Mouse (Mus musculus): ENCODE measurements at regions not wholly inside any gene's neighbourhood (a gene's known extent, or its start where the extent isn't known, plus 50 kb on each side); places are given as distances from the start of the nearest gene placed in this dataset.
"Not testable (repeated sequence)": the region's sequence is repeated elsewhere in the genome, so short reads cannot be mapped to it uniquely, and the experiment has no call there.

DNA sequence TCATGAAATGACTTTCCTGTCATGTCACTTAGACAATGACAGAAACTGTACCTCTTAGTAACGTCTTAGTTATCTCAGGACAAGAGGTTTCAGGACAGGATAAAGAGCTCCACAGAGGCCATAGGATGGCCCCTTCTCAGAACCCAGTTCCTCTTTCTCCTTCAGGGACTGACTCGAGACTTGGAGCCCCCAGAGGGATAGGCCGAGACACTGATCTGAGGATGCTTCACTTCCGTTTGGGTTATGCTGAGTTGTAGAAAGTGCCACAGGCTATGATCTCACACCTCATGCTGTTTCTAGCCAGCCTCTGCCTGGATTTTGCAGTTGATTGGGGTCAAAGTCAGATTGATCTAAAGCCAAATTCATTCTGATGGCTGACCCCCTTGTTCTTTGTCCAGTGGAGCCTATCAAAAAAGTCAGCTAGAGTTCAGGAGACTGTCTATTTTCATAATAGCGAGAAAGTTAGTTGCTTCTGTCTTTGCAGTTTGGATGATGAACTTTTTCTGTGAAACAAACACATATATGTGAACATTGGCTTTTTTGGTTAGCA lies 70.7 kb downstream of the Sult3a2 start:
- DNase-seq, result no peak

- not testable (repeated sequence) for DNase-seq
These were observed 77.8 kb downstream of the Sult3a2 start for GRCm38 (mm10) chr10:33708656-33709055.

DNA sequence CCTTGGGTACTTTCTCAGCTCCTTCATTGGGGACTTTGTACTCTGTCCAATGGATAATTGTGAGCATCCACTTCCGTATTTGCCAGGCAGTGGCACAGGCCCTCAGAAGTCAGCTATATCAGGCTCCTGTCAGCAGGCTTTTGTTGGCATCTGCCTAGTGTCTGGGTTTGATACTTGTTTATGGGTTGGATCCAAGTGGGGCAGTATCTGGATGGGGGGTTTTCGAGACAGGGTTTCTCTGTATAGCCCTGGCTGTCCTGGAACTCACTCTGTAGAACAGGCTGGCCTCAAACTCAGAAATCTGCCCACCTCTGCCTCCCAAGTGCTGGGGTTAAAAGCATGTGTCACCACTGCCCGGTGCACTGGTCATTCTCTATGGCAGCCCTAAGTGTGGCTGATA lies 79.7 kb upstream of the Clvs2 start:
- not testable (repeated sequence) for DNase-seq

GRCm38 (mm10) chr10:33703420-33703819 lies 78.9 kb upstream of the Clvs2 start:
- DNase-seq, result peak; percentile 58 to 61
